Mouse (Mus musculus) cortical plate, adult 2 months (tissue): Measurements from ENCODE around the gene Ldlrad2. TPM values are rescaled to one million over a fixed set of nuclear protein-coding genes. Genes with fewer than 3 reads are reported as not detected.

Experiments
- H3K27ac ChIP-seq: fragments of 200-500 bp; 2 replicates; pipeline ENCODE4 v1.5.1; 2012; ENCODE audit warnings: low read length, control low read depth, inconsistent platforms; ENCODE audit not compliant: insufficient read depth
- H3K4me1 ChIP-seq: fragments of 200-500 bp; 2 replicates; pipeline ENCODE4 v1.6.1; 2011; ENCODE audit warnings: low read length; ENCODE audit not compliant: control insufficient read depth, insufficient read depth
- H3K4me3 ChIP-seq: fragments of 200-500 bp; 2 replicates; pipeline ENCODE4 v1.5.1; 2011; ENCODE audit warnings: mild to moderate bottlenecking, low read length, control low read depth; ENCODE audit not compliant: insufficient read depth
- CTCF ChIP-seq: fragments of 200-500 bp; IDR thresholded peaks from 2 replicates; pipeline ENCODE4 v1.5.1; 2011; ENCODE audit warnings: mild to moderate bottlenecking, control low read depth, low read length; ENCODE audit not compliant: insufficient read depth; ENCODE audit errors: extremely low read depth
- POLR2A ChIP-seq: fragments of 200-500 bp; IDR thresholded peaks from 2 replicates; pipeline ENCODE4 v1.6.1; 2011; ENCODE audit warnings: mild to moderate bottlenecking, low read length, control low read depth; ENCODE audit not compliant: insufficient read depth; ENCODE audit errors: extremely low read depth
- polyA plus RNA-seq: library from polyadenylated mRNA; depleted of rRNA; stranded (reverse); fragments of >200 nt; gene quantifications from 2 replicates; pipeline ENCODE4 v1.2.3, GENCODE M21; 2012; rRNA removed

Ldlrad2 gene
- polyA plus RNA-seq, 1 experiment, result not detected

- H3K4me1 ChIP-seq, result no peaks in the 10 kb centered on the region
- TF ChIP-seq CTCF (no peak), POLR2A (no peak)
- no peak overlapping the region for H3K27ac ChIP-seq
- H3K4me3 ChIP-seq, result no peak overlapping the region
Observed at GRCm38 (mm10) chr4:137525426-137525825, 48.9 kb downstream of the Ldlrad2 start.

Other genes starting within 250 kb of the Ldlrad2 start
- 383 and 397 TPM in 2 replicates for gene Cdc42, start 216.8 kb downstream of the Ldlrad2 start, polyA plus RNA-seq
- not detected in 2 replicates for gene Cela3a, start 164.8 kb downstream of the Ldlrad2 start, polyA plus RNA-seq
- gene Cela3b, start 144.0 kb downstream of the Ldlrad2 start, polyA plus RNA-seq, result not detected in 2 replicates
- not detected in 2 replicates for gene 1700013G24Rik, start 121.3 kb downstream of the Ldlrad2 start, polyA plus RNA-seq
- 1.9 and 2.6 TPM in 2 replicates for gene Hspg2, start 105.8 kb downstream of the Ldlrad2 start, polyA plus RNA-seq
- gene Usp48, start 19.2 kb upstream of the Ldlrad2 start, polyA plus RNA-seq, result 147 and 157 TPM in 2 replicates
- 339 and 383 TPM in 2 replicates for gene Rap1gap, start 90.2 kb upstream of the Ldlrad2 start, polyA plus RNA-seq
- 12.9 and 13.9 TPM in 2 replicates for gene Alpl, start 221.8 kb upstream of the Ldlrad2 start, polyA plus RNA-seq